8 mouse cellular contexts compared by ENCODE assay signal in genomic region chr4:155164550-155164949, GRCm38 (mm10). TPM values are rescaled to one million over a fixed set of nuclear protein-coding genes. Genes with fewer than 3 reads are reported as not detected.
DNase-seq lines count a peak whose midpoint lies in the region; ATAC-seq lines count a peak whose summit lies in the region.

No protein-coding gene starts in this region.

- H3K4me2 ChIP-seq in liver, embryonic 16.5 days (ENCODE audit: low read depth, low read length), result no peak overlapping the region
- no peak overlapping the region for H3K4me2 ChIP-seq in heart, embryonic 12.5 days
- H3K4me2 ChIP-seq in stomach, embryonic 16.5 days (ENCODE audit: low read depth, low read length), result no peak overlapping the region

- H3K9me3 ChIP-seq in liver, embryonic 16.5 days (replicated peaks; ENCODE audit: control insufficient read depth, low read length), result no peaks in the 10 kb centered on the region
- H3K9me3 ChIP-seq in heart, embryonic 12.5 days (replicated peaks), result no peaks in the 10 kb centered on the region
- H3K9me3 ChIP-seq in stomach, embryonic 16.5 days (replicated peaks; ENCODE audit: control insufficient read depth, low read length), result peaks cover 4% of the 10 kb centered on the region; the same call in 1 of the 2 replicates

- no peaks in the 10 kb centered on the region for H3K36me3 ChIP-seq in liver, embryonic 16.5 days (ENCODE audit: control insufficient read depth, insufficient read depth)
- H3K36me3 ChIP-seq in heart, embryonic 12.5 days, result peaks cover 8% of the 10 kb centered on the region
- no peaks in the 10 kb centered on the region for H3K36me3 ChIP-seq in stomach, embryonic 16.5 days (ENCODE audit: control insufficient read depth, insufficient read depth, low read length)

- WGBS in liver, embryonic 16.5 days (ENCODE audit: insufficient replicate concordance), result 71% methylated on average over 6 of the region's 6 CpGs
- WGBS in heart, embryonic 12.5 days, result 36% methylated on average over 6 of the region's 6 CpGs
- 65% methylated on average over 6 of the region's 6 CpGs for WGBS in stomach, embryonic 16.5 days

- H3K27ac ChIP-seq in liver, embryonic 16.5 days (ENCODE audit: low read length), result no peak overlapping the region
- H3K27ac ChIP-seq in heart, embryonic 12.5 days (ENCODE audit: poor library complexity, severe bottlenecking), result peak overlapping the region; percentile 62
- H3K27ac ChIP-seq in stomach, embryonic 16.5 days (ENCODE audit: low read length), result peak overlapping the region; percentile 70

- 0 out of 2 replicates have a peak, but pooled peaks have one; percentile 17 for ATAC-seq in liver, embryonic 16.5 days (ENCODE audit: low read depth)
- peak; percentile 80 for ATAC-seq in heart, embryonic 12.5 days (ENCODE audit: insufficient number of reproducible peaks, low FRiP score)
- ATAC-seq in stomach, embryonic 16.5 days (ENCODE audit: insufficient read depth, low FRiP score), result peak; percentile 39

- peaks cover 28% of the 10 kb centered on the region for H3K4me1 ChIP-seq in liver, embryonic 16.5 days (ENCODE audit: control insufficient read depth, low read depth, low read length)
- peaks cover 88% of the 10 kb centered on the region for H3K4me1 ChIP-seq in heart, embryonic 12.5 days (replicated peaks)
- peaks cover 68% of the 10 kb centered on the region for H3K4me1 ChIP-seq in stomach, embryonic 16.5 days (ENCODE audit: control insufficient read depth, insufficient read depth, low read length)

- H3K9ac ChIP-seq in liver, embryonic 16.5 days (ENCODE audit: low read depth, low read length), result no peak overlapping the region
- H3K9ac ChIP-seq in heart, embryonic 12.5 days, result no peak overlapping the region
- H3K9ac ChIP-seq in stomach, embryonic 16.5 days (ENCODE audit: low read length), result no peak overlapping the region

- DNase-seq in liver, result no peak
- DNase-seq in cerebellum, adult 11-12 months, result peak; percentile 82
- DNase-seq in kidney, postnatal 10 days, result peak; percentile 88
- no peak for DNase-seq in urinary bladder, postnatal 4 days (ENCODE audit: low spot score in 2 of 2)
- DNase-seq in right cerebral cortex, postnatal 36 days (ENCODE audit: low spot score in 2 of 2), result no peak

- no peak overlapping the region for H3K4me3 ChIP-seq in liver, embryonic 16.5 days (ENCODE audit: low read depth, low read length)
- H3K4me3 ChIP-seq in heart, embryonic 12.5 days, result no peak overlapping the region
- no peak overlapping the region for H3K4me3 ChIP-seq in stomach, embryonic 16.5 days (replicated peaks; ENCODE audit: low read length)

- H3K27me3 ChIP-seq in liver, embryonic 16.5 days (ENCODE audit: control insufficient read depth, insufficient read depth, low read depth, low read length), result no peaks in the 10 kb centered on the region
- no peaks in the 10 kb centered on the region for H3K27me3 ChIP-seq in heart, embryonic 12.5 days (replicated peaks)
- no peaks in the 10 kb centered on the region for H3K27me3 ChIP-seq in stomach, embryonic 16.5 days (ENCODE audit: control insufficient read depth, insufficient read depth, low read length)

RNA-seq across cellular contexts. Expression of gene Ski, which starts 57.8 kb away (rescaled TPM):
- 2.4 and 2.5 TPM in 2 replicates for polyA plus RNA-seq in liver, embryonic 16.5 days (2015; fragmentation: Nextera tagmentation; extraction: Ambion mirVana)
- polyA plus RNA-seq in heart, embryonic 12.5 days (2016; fragmentation: Nextera tagmentation; extraction: Ambion mirVana), result 11.9 and 14.0 TPM in 2 replicates
- polyA plus RNA-seq in stomach, embryonic 16.5 days (2015; fragmentation: Nextera tagmentation; extraction: Ambion mirVana), result 17.7 and 17.9 TPM in 2 replicates

Comparison
In these comparisons a context has a peak if more than half of its experiments do, and no peak if none do; other contexts are left out.
1. ATAC-seq: peak in every context shown above with its lines; median percentile 80 in heart, embryonic 12.5 days; 39 in stomach, embryonic 16.5 days; 17 in liver, embryonic 16.5 days.
2. DNase-seq: peak in cerebellum, adult 11-12 months (single experiment) and kidney, postnatal 10 days (single experiment); none in liver (single experiment), urinary bladder, postnatal 4 days (0 of 2) and right cerebral cortex, postnatal 36 days (0 of 2).